Mouse (Mus musculus): Measurements from ENCODE around the gene Ltb.
A peak's percentile ranks its signal among the peaks of the same experiment; 100 is the strongest.

Ltb gene

DNA sequence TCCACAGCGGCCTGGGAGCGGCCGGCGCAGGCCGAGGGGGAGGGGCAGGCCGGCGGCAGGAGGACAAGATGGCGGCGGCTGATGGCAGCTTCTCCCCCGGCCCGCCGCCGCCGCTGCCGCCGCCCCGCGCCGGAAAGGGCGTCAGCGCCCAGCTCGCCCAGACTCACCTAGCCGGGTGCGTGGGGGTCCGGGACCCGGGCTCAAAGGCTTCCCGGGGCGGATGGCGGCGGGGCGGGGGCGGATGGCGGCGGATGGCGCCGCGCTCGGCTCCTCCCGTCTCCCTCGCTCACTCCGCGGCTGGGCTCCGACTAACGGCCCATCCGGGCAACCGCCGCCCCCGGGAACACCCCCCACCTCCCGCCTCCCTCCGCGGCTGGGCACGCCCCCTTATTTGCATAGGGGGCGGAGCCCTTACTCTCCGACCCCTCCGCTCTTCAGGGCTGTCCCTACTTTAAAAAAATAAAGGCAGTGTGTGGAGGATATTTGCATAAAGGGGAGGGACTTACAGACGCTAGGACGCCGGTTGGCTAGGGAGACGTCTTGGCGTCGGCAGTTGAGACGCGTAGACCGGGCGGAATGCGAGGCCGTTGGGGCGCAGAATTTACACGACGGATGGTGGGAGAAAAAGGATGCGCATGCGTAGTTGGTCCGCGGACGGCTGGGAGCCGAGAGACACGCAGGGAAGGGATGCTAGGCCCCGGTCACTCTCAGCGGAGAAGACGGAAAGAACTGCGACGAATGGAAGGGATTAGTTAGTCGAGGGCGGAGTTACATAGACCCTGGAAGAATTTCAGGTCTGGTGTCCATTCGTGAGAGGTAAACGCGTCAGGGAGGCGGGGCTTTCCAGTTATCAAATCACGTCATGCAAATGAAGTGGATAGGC lies 29.4 kb upstream of the Ltb start, which contains the start of gene Prrc2a:
Gene Prrc2a, minus strand, starts transcription at position 330 of the 883 bp plus-strand sequence.
- DNase-seq (ENCODE audit: low read depth, low spot score) = peak; percentile 100

DNA sequence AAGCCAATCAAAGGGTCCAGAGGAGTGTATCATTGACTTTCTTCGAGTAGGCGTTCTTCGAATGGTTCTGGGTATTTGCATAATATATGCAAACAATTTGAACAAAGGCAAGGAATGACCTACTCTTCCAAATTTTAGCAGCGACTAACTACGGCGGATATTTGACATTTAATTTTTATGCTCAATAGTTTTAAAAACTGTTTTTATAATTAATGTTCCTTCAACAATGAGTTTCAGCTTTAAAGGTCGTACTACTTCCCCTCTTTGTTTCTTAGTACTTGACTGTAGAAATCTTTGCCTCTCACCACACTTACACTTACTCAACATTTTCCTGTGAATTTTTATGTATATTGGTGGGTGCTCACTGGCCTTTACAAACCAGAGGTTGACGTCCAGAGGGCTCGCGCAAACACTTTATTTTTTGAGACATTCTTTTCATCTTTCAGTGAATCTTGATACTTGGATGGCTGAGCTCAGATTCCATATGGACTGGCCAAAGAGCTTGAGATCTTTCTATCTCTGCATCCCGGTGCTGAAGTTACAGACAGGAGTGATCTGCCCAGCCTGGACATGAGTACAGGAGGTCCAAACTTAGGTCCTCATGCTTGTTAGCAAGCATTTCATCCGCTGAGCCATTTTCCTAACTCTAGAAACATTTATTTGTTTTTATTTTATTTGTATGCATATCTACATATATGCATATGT lies 28.6 kb upstream of the Ltb start:
- no peak for DNase-seq (ENCODE audit: low read depth, low spot score)

DNA sequence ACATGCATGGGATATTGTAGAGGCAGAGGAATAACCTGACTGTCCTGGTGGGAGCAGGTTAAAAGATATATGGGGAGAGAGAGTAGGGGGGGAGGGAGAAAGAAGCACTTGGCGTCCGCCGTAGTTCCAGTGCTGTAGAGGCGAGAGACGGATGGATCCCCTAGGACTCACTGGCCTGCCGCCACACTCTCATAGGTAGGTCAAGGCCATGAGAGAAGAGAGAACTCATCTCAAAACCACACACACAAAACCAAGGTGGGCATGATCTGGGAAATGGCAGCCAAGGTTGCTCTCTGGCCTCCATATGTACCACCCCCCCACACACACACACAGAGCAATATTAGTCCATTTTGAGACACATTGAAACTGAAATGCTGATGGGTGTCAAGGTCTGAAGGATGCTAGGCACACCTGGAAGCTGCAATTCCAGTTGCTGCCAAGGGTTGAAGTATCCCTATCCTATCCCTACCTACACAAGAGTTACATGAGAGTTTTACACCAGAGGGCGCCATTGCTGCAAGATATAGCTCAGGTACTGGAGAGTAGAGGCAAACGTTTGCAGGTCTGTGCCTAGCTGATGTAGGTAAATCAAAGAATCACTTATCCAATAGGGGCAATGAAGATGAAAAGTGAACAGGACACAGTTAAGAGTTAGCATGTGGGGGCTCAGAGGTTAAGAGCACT lies 27.7 kb upstream of the Ltb start:
- DNase-seq (ENCODE audit: low read depth, low spot score) = peak; percentile 97

DNA sequence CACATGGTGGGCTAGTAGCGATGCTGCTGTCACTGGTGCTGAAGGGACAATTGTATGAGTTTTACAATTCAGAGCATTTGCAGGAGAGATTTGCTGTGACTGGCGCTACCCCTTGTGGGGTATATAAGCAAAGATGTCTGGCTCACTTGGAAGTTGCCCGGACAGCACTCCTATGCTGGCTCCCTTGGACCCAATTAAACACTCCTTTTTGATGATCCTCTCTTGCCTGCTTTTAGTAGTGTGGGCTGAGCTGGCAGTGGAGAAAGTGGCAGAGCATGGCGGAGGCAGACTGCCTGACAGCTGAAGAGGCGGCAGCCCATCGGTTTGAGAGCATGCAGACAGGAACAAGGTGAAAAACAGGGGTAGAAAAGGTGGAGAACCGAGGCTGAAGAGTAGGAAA lies 26.4 kb upstream of the Ltb start:
- DNase-seq (ENCODE audit: low read depth, low spot score) = no peak

DNA sequence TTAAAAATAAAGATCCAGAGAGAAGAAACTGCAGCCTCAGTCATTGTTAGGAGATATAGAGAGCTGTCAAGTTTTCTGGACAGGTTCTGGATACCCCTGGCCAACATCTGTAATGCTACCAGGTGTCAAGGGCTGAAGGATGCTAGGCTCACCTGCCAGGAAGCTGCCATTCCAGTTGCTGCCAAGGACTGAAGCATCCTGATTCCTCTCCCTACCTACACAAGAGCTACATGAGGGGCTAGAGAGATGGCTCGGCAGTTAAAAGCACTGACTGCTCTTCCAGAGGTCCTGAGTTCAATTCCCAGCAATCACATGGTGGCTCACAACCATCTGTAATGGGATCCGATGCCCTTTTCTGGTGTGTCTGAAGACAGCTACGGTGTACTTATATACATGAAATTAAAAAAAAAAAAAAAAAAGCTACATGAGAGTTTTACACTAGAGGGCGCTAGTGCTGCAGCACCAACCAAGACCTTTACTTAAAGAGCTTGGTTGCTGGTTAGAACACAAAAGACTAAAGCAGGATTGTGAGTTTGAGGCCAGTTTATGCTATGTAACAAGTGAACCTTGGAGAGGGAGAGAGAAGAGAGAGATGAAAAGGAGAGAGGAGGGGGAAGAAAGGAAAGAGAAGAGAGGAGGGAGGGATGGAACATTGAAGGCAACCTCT lies 25.6 kb upstream of the Ltb start:
- DNase-seq (ENCODE audit: low read depth, low spot score) = peak; percentile 82

DNA sequence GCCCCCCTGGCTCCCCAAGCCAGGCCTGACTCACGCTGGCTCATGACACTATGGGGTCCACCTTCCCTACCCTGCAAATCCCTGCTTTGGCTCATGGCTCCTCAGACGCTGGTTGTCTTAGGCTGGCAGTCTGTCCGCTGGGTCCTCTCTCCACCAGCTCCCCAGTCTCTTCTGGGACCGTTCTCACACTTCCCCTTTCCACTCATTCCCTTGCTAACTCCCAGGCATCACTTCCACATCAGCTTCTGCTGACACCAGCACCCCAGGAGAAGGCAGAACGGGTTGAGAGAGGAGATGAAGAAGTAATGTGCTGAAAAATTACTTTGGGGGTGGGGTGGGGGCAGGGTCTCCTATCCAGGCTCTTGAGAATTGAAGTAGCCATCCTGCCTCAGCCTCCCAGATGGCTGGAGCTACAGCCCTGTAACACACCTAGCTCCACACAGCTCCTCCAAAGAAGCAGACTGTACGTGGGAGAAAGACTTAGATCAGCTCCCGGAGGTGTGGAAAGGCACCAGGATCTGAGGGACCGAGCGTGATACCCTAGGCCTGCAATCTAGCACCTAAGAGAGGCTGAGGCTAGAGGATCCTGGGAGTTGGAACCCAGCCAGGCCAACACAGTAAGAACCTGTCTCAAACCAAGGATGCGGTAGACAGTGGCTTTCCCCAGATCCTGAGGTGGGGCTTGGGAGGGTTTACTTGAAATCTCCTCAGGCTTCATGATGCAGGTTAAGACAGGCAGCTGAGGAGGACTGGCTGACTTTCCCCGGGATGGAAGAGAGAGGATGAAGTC lies 21.6 kb upstream of the Ltb start:
- DNase-seq (ENCODE audit: low read depth, low spot score) = no peak

DNA sequence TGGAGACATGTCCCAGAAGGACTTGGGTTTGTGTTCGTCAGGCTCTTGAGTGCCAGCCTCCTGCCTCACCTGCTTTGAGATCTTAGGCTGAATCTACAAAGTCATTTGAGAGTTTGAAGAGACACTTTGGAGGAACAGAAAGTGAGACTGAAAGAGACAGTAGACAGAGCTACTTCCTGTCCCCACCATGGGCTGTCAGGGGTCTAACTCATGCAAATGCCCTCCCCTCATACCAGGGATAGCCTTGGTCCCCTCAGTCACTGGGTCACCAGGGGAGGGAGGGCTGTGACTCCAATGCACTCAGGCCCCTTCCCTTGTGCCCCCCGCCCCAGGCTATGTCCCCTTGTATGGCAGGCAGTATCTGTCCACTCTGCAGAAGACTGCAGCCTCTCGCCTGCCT lies 20.9 kb upstream of the Ltb start:
- no peak for DNase-seq (ENCODE audit: low read depth, low spot score)

DNA sequence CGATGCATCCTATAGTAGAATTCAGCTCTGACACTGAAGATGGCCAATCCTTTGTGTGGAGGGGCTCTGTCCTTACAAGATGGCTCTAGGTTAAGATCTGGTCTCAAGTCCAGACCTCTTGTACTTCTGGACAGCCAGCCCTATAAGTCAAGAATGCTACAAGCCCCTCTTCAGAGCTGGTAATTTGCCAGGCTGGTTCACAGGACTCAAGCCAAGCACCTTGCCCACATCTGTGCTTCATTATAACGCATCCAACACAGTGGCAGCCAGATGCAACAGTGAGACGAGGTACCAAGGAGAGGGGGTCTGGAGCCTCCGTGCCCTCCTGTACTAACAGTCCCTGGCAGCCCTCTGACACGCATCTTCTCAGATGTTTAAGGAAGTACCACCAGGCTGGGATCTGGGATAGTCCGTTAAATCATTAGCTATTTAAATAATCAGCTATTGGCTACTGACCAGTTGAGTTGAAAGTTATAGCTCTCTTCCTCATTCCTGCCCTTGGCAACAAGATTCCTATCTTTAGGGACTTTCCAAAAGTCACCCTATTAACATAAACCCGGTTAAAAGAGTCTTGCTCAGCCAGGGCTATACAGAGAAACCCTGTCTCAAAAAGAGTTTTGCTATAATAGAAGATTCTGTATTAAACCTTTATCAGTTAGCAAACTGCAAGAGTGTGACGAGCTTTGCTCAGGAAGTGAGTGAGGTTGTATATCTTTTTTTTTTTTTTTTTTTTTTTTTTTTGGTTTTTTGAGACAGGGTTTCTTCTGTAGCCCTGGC lies 19.9 kb upstream of the Ltb start:
- no peak for DNase-seq (ENCODE audit: low read depth, low spot score)

DNA sequence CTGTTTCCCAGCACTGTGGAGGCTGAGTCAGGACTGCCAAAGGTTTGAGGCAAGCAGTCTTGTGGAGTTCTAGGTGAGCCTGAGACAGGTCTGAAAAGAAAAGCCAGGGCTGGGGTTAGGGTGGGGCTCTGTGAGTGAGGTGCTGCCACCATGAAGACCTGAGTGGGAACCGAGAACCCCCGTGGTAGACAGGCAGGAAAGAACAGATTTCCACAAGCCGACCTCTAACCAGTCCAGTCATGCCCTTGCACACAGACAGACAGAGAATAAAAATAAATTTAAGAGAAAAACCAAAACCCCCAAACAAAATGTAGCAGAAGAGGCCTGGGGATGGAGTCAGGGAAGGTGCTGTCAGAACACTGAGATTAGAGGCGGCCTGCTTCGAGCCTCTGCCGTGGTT lies 18.9 kb upstream of the Ltb start:
- no peak for DNase-seq (ENCODE audit: low read depth, low spot score)

DNA sequence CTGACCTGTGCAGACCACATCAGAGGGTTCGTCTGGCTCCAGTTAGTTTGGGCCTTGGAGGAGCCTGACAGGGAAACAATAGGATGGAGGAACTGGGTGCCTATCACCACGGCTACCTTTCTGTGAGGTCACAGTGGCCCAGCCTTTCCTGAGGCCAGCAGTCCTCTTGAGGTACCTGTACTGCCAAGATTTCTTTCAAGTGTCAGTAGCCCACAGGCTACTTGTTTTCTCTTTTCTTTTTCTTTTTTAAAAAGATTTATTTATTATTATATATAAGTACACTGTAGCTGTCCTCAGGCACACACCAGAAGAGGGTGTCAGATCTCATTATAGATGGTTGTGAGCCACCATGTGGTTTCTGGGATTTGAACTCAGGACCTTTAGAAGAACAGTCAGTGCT lies 18.3 kb upstream of the Ltb start, which contains the start of gene Aif1:
Gene Aif1, minus strand, starts transcription at position 101 of the 400 bp plus-strand sequence.
- no peak for DNase-seq (ENCODE audit: low read depth, low spot score)

DNA sequence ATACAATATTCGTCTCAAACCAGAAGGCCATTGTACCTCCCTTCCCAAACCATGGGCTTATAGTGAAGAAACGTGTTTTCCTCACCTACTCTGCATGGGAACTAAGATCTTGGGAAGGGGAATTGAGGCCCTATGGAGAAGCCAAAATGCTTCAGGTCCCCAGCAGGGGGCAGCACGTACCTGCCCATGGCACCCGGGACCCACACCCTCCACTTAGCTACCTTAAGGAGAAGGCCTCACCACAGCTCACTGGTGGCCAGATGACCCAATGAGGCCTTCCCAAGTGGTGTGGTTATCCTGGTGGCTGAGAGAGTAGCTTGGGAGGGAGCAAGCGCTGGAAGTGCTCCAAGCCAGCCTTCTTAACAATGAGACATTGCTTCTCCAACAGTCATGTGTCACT lies 15.7 kb upstream of the Ltb start:
- DNase-seq (ENCODE audit: low read depth, low spot score) = peak; percentile 77

DNA sequence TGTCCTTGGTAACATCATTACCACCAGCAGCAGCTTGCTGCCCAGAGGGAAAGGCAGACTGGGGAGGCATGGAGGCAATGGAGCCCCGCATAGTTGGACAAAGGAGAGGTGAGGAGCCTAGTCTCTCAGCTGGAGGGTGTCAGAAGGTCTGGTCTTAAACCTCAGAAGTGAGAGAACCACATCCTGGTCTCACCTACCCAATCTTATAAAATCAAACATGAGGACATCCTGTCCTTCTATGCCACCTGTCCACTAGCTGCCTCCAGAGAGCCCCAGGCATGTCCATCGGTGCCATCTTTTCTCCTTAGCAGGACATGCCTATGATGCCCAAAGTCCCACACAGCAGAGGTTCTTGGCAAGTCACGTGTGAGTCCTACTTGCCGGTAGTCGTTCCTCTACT lies 14.1 kb upstream of the Ltb start:
- no peak for DNase-seq (ENCODE audit: low read depth, low spot score)

DNA sequence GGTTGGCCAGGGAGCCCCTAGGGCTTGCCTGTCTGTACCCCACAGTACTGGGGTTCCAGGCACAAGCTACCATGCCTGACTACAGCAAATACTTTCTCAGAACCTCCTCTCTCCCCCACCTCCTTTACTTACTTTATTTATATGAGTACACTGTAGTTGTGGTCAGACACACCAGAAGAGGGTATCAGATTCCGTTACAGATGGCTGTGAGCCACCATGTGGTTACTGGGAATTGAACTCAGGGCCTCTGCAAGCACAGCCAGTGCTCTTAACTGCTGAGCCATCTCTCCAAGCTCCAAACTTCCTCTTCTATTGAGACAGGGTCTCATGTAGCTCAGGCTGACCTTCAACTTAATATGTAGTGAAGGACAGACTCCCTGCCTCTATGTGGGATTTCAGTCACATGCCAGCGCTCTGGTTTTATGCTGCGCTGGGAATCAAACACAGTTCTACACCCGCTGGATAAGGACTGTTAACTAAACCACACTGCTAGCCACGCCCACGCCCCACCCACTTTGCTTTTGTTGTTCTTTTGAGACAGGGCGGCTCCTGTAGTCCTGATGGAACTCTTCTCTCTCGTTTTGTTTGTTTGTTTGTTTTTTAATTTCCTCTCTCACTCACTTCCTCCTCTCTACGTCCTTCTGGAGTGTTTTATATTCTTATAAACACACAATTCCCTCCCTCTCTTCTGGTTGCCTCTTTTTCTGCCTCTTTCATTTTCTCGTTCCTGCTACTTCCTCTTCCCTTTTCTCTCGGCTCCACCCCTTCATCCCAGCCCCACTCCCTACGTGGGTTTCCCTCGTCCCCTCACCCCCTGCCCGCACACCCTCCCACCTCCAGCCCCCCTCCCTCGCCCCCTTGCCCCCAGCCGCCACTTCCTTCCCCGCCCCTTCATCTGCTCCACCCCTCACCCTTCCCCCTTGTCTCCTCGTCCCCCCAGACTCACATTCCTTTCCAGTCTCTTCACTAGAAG lies 8.3 kb upstream of the Ltb start:
- DNase-seq (ENCODE audit: low read depth, low spot score) = peak; percentile 95

DNA sequence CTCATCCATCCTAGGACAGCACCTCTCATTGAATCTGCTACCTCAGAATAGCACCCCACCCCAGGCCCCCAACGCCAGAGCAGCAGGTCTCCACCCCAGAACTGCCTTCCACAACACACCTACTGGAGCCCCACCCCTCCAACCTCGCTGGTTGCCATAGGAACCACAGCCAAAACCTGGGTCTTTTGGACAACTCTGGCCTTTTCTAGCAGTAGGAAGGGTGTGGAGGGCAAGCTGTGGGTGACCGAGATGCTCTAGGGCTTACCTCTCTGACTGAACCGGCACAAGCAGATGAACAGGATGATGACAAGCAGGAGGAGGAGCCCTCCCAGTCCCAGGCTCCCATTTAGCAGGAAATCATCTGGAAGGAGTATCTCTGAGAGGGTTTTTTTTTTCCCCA lies 7.6 kb upstream of the Ltb start:
- peak; percentile 98 for DNase-seq (ENCODE audit: low read depth, low spot score)

DNA sequence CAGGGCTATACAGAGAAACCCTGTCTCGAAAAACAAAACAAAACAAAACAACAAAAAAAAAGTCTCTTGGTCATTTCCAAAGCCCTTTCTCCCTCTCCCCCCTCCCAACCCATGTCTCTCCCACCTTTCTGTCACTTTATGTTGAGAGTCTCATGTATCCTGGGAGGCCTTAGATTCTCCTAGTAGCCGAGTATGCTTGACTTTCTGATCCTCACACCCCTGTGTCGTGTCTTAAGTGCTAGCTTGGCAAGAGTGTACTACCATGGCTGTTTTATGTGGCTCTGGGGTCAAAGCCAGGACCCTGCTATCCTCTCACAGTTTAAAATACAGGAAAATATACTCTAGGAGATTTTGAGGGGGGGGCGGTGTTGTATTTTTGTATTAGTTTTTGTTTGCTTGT lies 6.9 kb upstream of the Ltb start:
- no peak for DNase-seq (ENCODE audit: low read depth, low spot score)

DNA sequence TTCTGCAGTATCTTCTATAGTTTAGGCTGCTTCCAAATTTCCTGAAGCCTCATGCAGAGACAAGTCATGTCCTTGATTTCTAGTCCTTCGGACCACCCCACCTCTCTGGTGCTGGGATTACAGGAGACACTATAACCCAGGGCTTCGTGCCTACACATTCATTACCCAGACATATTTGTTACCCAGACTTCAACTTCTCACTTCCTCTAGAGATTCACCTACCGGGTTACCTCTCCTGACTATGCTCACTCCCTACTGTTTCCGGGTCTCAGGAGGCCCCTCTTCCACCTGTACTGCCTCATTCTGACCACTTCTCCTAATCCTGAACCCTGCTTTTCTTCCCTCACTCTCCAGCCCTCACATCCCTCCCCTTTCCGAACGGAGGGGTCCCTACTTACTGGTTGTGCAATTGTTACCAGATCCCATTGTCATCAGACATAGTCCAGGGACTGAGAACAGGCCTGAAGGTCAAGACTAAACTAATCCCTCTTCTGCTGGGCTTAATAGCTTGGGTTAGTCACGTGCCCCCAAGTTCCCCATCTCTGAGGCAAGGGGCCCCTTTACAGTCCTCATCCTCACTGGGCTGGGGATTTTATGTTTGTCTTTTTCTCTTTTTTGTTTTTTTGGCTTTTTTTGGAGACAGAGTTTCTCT lies 6.2 kb upstream of the Ltb start, which contains the start of gene Lst1:
Gene Lst1, minus strand, starts transcription at position 481 of the 652 bp plus-strand sequence.
- no peak for DNase-seq (ENCODE audit: low read depth, low spot score)

DNA sequence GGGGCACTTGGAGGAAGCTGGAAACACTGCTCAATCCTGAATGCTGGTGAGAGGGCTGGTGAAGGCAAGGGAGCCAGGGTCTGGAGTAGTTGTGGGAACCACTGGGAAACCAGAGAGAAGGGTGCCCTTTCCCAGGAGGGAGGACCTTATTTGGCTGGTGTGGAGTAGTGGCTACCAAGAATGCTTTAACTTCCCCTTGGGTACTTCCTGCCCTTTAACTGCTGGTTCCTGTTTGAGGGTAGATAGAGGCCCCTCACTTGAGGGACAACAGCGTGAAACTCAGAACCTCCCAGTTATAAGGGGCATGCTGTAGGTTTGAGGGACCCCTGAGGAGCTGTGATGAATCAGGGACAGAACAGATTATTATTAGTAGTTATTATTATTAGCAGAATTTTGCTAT lies 5.1 kb upstream of the Ltb start:
- DNase-seq (ENCODE audit: low read depth, low spot score) = no peak

DNA sequence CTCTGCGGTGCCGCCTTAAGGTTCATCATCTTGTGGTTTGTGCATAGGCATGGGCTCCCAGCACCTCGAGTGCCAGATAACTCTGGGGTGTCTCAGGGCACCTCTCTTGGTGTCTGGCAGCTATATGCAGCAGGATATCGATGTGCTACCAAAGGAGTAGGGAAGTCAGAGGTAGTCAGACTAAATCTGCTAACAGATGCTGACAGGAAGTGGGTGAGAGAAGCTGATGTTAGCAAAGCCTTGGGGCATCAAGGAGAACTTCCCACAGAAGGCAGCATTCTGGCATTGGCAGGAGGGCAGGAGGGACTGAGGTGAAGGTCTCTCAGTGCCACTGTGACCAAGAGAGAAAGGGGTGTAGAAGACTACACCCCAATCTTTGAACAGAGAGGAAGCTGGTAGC lies 4.1 kb upstream of the Ltb start:
- DNase-seq (ENCODE audit: low read depth, low spot score) = no peak

All from R1 (cell line).